Mouse (Mus musculus) ovary, postnatal 36 days (tissue): ENCODE measurements around the gene Mgam.
"Not testable (repeated sequence)": the region's sequence is repeated elsewhere in the genome, so short reads cannot be mapped to it uniquely, and the experiment has no call there.

Experiments used
- DNase-seq: peaks from one replicate; pipeline ENCODE4 v3.0.0; 2022; ENCODE audit warnings: low spot score, mixed read lengths

Gene Mgam

DNA sequence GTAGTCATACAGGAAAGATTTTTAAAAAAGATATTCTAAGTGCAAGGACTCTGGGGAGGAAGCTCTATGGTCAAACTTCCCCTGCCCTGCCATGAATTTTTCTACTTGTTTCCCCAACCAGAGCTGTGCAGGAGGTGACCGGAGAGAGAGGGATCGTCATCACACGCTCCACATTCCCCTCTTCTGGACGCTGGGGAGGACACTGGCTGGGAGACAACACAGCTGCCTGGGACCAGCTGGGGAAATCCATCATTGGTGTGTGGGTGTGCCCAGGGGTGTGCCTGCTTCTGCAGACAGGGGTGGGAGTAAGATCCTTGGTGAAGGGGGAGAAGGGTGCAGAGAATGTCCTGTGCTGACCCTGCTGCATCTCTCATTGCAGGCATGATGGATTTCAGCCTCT is 99.9 kb downstream of the Mgam start:
- DNase-seq, result not testable (repeated sequence)

DNA sequence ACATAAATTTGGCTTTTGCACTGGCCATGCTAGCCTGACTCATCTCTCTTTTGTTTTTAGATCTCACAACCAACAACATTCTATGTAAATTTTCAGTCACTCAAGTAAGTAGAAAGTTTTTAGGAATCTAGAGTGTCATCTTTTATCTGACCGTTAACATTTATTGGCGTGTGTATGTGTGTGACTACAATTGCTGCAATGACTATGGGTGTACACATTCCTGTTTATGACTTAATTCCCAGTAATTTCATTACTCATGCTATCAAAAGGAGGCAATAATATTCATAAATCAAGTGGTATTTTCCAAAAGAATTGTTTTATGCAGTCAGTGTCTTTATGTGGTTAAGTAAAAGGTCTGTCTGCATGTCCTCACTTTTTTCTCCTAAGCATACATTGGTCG is 110.9 kb downstream of the Mgam start:
- DNase-seq, result no peak

DNA sequence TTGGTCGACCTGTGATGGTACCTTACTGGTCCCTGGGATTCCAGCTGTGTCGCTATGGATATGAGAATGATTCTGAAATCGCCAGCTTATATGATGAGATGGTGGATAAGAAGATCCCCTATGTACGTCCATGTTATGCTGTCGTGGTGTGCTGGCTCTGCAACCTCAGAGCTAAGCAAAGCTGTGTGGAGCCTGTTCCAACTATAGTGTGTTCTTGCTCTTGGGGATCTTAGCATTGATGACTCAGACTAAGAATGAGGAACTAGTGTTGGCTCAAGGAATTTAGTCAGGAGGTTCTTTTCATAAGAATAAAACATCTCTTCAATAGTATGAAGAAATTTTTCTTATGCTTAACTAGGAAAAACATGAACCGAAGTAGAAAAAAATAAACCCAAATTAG is 120.4 kb downstream of the Mgam start:
- not testable (repeated sequence) for DNase-seq

DNA sequence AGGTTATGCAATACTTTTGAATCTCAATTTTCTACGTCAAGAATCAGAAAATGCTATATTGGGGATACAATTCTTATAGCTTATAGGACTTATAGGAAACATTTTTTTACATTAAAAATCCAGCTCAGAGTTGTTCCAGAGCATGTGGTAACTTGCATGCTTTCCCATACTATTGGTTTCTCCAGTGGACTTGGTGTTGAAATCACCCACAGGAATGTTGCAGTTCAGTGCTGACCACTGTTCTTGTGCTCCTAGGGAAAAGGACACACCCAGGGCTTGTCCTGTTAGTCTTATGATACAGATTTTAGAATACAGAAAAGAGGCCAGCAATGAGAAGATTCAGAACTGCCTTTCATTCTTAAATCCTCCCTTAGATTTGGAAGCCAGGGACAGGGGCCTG is 127.3 kb downstream of the Mgam start:
- DNase-seq, result no peak

DNA sequence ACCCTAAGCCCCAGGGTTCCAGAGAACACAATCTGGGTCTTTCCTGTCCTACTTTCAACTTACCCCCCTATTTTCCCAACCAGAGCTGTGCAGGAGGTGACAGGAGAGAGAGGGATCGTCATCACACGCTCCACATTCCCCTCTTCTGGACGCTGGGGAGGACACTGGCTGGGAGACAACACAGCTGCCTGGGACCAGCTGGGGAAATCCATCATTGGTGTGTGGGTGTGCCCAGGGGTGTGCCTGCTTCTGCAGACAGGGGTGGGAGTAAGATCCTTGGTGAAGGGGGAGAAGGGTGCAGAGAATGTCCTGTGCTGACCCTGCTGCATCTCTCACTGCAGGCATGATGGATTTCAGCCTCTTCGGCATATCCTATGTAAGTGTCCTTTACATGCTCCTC is 128.7 kb downstream of the Mgam start:
- DNase-seq, result not testable (repeated sequence)

DNA sequence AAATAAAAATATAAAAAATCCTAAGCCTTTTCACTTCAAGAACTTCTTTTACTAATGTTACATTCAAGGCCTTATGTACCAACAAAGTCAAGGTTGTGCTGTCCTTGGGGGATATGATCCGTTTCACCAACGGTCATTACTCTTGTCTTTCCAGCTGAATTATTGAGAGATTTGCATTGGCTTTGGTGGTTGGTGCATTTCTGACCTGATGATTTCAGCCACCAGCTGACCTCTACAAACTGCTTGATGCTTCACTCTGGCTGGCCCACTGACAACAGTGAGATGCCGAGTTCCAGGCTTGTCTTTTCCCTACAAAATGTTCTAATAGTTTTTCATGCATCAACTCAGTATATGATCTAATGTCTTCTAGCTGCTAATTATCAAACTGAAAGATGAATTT is 146.0 kb downstream of the Mgam start:
- no peak for DNase-seq

DNA sequence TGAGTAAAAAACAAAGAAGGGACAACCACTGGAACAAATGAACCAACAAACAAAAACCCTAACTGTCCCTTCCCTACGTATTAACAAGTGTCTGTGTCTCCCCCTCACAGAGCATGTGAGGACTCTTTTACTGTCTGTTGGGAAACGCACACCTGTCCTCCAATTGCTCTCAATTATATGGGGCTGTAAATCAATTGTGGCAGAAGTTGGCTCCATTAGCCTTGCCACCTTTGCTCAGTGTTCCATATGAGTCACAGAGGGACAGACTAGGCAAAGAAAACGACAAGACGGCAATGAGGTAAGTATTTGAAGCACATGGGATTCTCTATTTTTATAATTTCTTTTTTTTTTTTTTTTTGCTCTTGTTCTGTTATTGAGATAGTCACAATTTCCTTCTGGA is 149.8 kb downstream of the Mgam start:
- DNase-seq, result no peak

DNA sequence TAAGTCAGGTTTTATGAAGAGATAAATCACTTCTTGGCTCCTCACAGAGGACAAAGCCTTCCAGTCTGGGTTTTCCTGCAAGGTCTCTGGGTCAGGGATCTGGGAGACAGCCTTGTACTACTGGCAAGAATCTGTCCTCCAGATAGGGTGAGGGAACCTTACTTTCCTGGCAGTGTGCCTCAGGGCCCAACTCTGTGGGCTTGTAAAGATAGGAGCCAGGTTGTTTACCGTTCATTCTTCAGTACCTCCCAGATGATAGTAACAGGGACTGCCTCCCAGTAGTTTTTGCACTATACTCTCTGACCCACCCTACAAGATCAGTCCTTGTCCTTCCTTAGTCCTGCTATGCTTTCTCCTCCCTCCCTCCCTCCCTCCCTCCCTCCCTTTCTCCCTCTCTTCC is 155.0 kb downstream of the Mgam start:
- DNase-seq, result peak; percentile 72

DNA sequence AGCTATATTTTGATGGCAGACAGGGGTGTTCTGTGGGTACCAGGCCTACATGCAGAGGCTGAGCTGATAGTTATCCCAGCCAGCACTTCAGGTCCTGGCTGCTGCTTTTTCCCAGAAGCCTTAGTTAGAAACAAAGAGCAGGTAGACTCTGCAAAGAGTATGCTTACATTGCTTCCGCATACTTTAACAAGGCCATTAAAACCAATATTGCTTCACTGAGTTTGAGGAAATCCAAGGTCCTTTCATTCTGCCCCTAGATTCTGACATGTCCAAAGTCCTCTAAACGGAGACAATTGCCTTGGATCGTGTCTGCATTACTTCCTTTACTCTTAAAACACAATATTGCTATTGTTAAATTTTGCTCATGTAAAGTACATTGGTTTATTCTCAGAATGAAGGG is 155.7 kb downstream of the Mgam start:
- DNase-seq, result no peak

DNA sequence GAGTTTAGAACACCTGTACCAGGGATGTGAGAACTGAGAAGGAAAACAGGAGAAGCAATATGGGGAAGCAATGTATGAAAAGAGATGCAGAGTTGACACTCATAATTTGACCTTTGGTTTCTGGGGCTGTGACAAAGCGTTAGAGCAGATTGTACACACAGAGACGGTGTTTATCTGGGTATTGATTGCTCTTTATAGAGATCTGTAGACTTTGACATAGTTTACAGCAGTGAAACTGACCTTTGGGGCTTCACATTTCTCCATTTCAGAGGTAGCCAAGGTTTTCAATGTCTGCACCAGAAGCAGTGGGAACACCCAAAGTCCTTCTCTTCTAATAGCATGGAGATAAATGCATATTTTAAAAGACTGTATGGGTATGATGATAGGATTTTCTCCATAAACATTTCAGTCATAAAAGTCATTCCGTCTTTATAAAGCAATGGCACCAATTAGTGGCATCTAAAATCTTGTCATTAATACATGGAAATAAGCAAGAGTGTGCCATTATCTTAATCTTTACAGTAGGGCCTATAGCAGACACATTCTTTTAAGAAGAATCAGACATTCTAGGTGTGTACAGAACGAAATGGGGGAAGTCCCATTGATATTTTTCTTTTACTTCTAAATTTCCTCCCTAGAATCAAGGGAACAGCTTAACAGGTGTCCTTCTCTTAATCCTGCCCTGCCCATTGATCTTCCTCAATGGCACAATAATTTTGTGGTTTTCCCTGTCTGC is 166.6 kb downstream of the Mgam start:
- DNase-seq, result no peak

DNA sequence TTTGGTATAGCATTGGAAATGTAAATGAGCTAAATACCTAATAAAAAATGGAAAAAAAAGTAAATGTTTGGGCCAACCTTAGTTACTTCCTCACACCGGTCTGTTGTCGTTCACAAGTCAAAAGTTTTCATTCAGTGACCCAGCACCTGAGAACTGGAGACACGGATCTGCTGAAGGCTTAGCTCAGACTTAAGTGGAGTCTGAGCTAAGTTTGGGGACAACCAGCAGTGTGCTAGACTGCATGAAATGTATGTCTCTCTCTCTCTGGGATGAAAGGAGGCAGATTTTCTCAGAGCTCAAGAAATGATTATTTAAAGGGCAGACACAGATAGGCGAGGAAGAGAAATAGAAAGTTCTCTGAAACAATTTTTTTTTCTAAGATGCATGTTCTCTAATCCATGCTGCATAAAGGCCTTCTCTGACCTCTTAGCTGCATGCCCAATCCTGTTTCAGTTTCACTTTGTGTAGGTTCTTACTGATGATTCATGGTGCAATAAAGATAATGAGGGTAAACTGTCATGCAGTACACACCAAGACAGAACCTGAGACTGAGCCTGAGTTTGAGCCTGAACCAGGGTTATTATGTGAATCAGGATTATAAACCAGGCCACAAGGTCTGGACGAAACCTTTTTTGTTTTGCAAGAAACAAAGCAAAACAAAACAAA is 189.7 kb downstream of the Mgam start:
- DNase-seq, result no peak
